Mouse (Mus musculus): ENCODE data around the gene Ccdc69. TPM values are rescaled to one million over a fixed set of nuclear protein-coding genes. Genes with fewer than 3 reads are reported as not detected.
"Not testable (repeated sequence)": the region's sequence is repeated elsewhere in the genome, so short reads cannot be mapped to it uniquely, and the experiment has no call there.

Ccdc69 gene
- total RNA-seq, 2 experiments from 2014 or later: 8.8 to 15.9 TPM

DNA sequence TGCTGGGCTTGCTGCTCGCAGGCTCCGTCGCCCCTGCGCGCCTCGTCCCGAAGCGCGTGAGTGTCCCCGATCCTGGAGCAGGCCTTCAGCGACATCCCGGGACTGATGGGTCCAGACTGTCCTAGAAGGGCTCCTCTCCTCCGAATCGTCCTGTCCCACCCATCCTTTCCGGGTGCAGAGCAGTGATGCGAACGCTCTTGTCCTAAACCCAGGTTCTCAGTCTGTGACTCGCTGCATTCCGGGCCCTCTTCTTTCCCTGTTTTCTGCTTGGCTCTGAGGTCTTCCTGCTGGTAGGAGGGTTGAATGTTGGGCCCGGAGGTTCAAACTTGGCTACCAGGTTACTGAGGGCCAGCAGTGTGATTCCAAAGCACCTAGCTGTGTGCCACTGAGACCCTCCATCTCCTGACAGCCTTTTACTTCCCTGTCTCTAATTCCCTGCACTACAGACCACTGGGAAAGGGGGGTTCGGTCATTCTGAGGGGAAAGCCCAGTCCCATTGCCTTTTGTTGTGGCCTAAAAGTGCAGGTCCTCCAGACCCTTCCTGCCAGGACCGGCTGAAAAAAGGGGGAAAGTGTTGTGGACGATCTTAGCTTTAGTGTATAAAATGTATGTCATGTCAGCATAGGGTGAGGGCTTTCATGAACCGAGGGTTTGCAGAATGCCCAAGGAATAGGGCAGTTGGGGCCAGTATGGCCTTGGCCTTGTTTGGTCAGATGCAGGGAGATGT lies 20.4 kb upstream of the Ccdc69 start:
- ATAC-seq (replicated peaks; ENCODE audit: low FRiP score, low TSS enrichment, poor library complexity, severe bottlenecking): no peak

- ATAC-seq (replicated peaks; ENCODE audit: low FRiP score, low TSS enrichment, poor library complexity, severe bottlenecking): peak; percentile 97
Observed at GRCm38 (mm10) chr11:55097463-55098188, 19.7 kb upstream of the Ccdc69 start, which contains the start of gene Gm2a. Gm2a (plus strand) TSS chr11:55098115.

GRCm38 (mm10) chr11:55096731-55097462 lies 19.0 kb upstream of the Ccdc69 start:
- no peak for ATAC-seq (replicated peaks; ENCODE audit: low FRiP score, low TSS enrichment, poor library complexity, severe bottlenecking)

- not testable (repeated sequence) for ATAC-seq (replicated peaks; ENCODE audit: low FRiP score, low TSS enrichment, poor library complexity, severe bottlenecking)
Observed at GRCm38 (mm10) chr11:55096296-55096695, 18.4 kb upstream of the Ccdc69 start.

DNA sequence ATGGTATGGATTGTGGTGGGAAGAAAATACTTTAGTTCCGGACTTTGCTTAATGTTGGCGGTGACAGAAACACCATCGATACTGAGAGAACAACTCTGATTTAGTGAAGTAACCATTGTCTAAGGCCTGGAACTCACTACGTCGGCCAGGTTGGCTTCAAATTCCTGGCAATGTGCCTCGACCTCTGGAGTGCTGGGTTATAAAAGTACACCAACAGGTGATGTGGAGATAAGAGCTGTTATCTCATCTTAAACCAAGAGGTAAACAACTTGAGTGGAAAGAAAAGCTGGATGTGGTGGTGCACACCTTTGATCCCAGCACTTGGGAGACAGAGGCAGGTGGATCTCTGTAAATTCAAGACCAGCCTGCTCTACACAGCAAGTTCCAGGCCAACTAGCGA lies 15.2 kb upstream of the Ccdc69 start:
- no peak for ATAC-seq (replicated peaks; ENCODE audit: low FRiP score, low TSS enrichment, poor library complexity, severe bottlenecking)

DNA sequence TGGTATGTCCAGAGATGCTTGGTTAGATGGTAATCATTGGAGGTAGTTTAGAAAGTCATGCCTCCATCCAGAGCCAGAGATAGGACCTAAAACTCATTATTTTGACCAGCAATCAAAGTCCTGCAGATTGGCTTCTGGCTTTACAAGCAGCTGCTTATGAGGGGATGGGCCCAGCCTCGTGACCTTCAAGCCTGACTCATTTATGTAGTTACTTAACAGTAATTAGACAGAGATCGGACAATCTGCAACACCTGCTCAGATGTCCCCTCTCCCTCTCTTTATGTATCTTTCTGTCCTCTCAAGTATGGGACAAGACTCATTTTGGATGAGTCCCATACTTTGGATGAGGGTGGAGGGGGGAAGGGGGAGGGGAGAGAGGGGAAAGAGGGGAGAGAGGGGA lies 12.0 kb upstream of the Ccdc69 start:
- no peak for ATAC-seq (replicated peaks; ENCODE audit: low FRiP score, low TSS enrichment, poor library complexity, severe bottlenecking)

- peak; percentile 85 for ATAC-seq (replicated peaks; ENCODE audit: low FRiP score, low TSS enrichment, poor library complexity, severe bottlenecking)
Observed at GRCm38 (mm10) chr11:55087006-55087405, 9.1 kb upstream of the Ccdc69 start.

- no peak for ATAC-seq (replicated peaks; ENCODE audit: low FRiP score, low TSS enrichment, poor library complexity, severe bottlenecking)
Observed at GRCm38 (mm10) chr11:55085396-55085795, 7.5 kb upstream of the Ccdc69 start.

DNA sequence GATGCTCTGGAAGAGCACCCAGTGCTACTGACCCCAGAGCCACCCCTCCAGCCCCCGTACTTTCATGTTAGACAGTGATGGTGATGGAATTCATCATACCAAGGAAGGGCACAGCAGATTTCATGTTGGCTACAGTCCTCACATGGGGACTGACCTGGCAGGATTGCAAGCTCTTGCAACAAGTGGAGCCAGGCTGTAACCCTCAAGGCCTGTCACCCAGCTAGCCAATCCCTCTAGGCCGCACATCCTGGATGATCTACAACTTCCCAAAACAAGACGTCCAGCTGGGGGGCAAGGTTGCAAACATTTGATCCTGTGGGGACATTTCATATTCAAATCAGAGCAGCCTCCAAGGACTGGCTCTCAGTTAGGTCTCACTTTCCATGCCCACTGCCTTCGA lies 6.7 kb upstream of the Ccdc69 start:
- no peak for ATAC-seq (replicated peaks; ENCODE audit: low FRiP score, low TSS enrichment, poor library complexity, severe bottlenecking)

DNA sequence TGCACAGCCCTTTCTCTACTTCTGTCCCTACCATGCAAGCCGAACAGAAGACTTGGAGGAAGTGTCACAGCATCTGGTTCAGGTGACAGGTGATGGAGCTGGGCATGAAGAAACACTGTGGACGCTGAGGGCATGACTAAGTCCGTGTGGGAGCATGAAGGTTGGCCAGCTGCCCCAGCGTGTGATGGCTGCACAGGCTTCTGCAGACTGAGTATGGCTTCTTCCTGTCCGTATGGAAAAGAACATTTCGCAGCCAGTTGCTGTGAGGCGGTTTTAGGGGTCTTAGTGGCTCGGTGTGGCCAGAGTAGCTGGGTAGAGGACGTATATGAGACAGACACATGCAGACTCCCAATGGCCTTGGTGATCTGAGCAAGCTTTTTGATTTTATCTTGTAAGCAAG lies 3.3 kb upstream of the Ccdc69 start:
- ATAC-seq (replicated peaks; ENCODE audit: low FRiP score, low TSS enrichment, poor library complexity, severe bottlenecking): no peak

GRCm38 (mm10) chr11:55079180-55079579 lies 1.2 kb upstream of the Ccdc69 start:
- ATAC-seq (replicated peaks; ENCODE audit: low FRiP score, low TSS enrichment, poor library complexity, severe bottlenecking): no peak

DNA sequence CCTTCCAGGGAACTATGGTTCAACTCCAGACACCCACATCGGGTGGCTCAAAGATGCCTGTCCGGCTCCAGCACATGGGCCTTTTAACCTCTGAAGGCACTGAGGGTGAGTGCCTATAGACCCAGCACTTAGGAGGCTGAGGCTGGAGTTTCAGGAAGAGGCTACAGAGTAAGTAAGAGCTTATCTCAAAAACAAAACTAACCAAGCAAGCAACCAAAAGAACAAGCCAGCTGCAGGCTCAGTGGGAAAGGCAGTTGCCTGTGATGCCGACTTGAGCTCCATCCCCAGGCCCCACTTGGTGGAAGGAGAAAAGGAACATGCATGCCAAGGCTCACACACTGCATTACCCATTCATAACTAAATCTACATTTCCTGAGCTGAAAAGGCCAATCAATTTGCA lies 571 bp upstream of the Ccdc69 start:
- ATAC-seq (replicated peaks; ENCODE audit: low FRiP score, low TSS enrichment, poor library complexity, severe bottlenecking): 0 out of 2 replicates have a peak, but pooled peaks have one; percentile 17

GRCm38 (mm10) chr11:55076234-55076633 lies 1.7 kb downstream of the Ccdc69 start:
- no peak for ATAC-seq (replicated peaks; ENCODE audit: low FRiP score, low TSS enrichment, poor library complexity, severe bottlenecking)

DNA sequence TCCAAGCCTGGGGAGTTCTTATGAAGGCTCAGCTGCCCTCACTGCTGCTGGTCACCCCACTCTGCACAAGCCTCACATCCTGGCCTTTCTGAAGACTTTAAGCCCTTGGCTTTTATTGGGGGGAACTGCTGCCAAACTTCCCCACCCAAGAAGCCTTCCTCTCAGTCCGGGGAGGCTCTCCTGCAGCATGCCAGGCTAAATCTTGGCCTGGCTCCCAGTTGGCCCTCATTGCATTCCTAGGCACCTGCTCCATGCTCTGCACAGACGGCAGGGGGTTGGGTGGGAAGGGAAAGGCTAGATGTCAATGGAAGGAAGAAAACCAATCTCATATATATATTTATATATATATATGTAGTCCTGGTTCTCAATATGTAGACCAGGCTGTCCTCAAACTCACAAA lies 2.3 kb downstream of the Ccdc69 start:
- ATAC-seq (replicated peaks; ENCODE audit: low FRiP score, low TSS enrichment, poor library complexity, severe bottlenecking): no peak

GRCm38 (mm10) chr11:55073191-55073590 lies 4.7 kb downstream of the Ccdc69 start:
- ATAC-seq (replicated peaks; ENCODE audit: low FRiP score, low TSS enrichment, poor library complexity, severe bottlenecking): no peak

GRCm38 (mm10) chr11:55072467-55072866 lies 5.5 kb downstream of the Ccdc69 start:
- no peak for ATAC-seq (replicated peaks; ENCODE audit: low FRiP score, low TSS enrichment, poor library complexity, severe bottlenecking)

- ATAC-seq (replicated peaks; ENCODE audit: low FRiP score, low TSS enrichment, poor library complexity, severe bottlenecking): no peak
Observed at GRCm38 (mm10) chr11:55071344-55071743, 6.6 kb downstream of the Ccdc69 start.

GRCm38 (mm10) chr11:55069023-55069422 lies 8.9 kb downstream of the Ccdc69 start:
- no peak for ATAC-seq (replicated peaks; ENCODE audit: low FRiP score, low TSS enrichment, poor library complexity, severe bottlenecking)

GRCm38 (mm10) chr11:55066921-55067320 lies 11.0 kb downstream of the Ccdc69 start:
- ATAC-seq (replicated peaks; ENCODE audit: low FRiP score, low TSS enrichment, poor library complexity, severe bottlenecking): 0 out of 2 replicates have a peak, but pooled peaks have one; percentile 30

- ATAC-seq (replicated peaks; ENCODE audit: low FRiP score, low TSS enrichment, poor library complexity, severe bottlenecking): no peak
Observed at GRCm38 (mm10) chr11:55062856-55063255, 15.1 kb downstream of the Ccdc69 start.

Data from megakaryocyte-erythroid progenitor cell, adult 5-6 weeks (primary cell).